ENCODE assay signal across 19 mouse cellular contexts in genomic region chr10:81165118-81165517, GRCm38 (mm10). TPM values are rescaled to one million over a fixed set of nuclear protein-coding genes. Genes with fewer than 3 reads are reported as not detected.
DNase-seq lines count a peak whose midpoint lies in the region; ATAC-seq and TF ChIP-seq lines count a peak whose summit lies in the region.
"Had no signal": no experiment of that assay in that cellular context is flagged by ENCODE, and none has a peak within 500 bp of the region (broad histone marks: within the 10 kb centered on the region; RNA-seq: fewer than 3 reads in every experiment).

No protein-coding gene starts in this region.

- H3K4me3 ChIP-seq in hindbrain, embryonic 13.5 days, result no peak overlapping the region
- no peak overlapping the region for H3K4me3 ChIP-seq in hindbrain, embryonic 12.5 days
- H3K4me3 ChIP-seq in myocyte, result no peak overlapping the region
- H3K4me3 ChIP-seq: limb, embryonic 12.5 days; lung, embryonic 15.5 days; midbrain, embryonic 12.5 days had no signal

- ATAC-seq in hindbrain, embryonic 13.5 days (ENCODE audit: low FRiP score), result no peak
- ATAC-seq in hindbrain, embryonic 12.5 days (ENCODE audit: low FRiP score), result no peak
- no peak for ATAC-seq in erythroid progenitor cell, adult 5-6 weeks (replicated peaks; ENCODE audit: low FRiP score, poor library complexity, severe bottlenecking)
- ATAC-seq: hindbrain, embryonic 16.5 days had no signal

- peaks cover 45% of the 10 kb centered on the region for H3K36me3 ChIP-seq in hindbrain, embryonic 13.5 days
- peaks cover 36% of the 10 kb centered on the region for H3K36me3 ChIP-seq in hindbrain, embryonic 12.5 days
- H3K36me3 ChIP-seq in myocyte (ENCODE audit: control insufficient read depth, insufficient read depth), result no peaks in the 10 kb centered on the region

- peak overlapping the region; percentile 39; the same call in 1 of the 2 replicates for H3K9ac ChIP-seq in hindbrain, embryonic 13.5 days
- no peak overlapping the region for H3K9ac ChIP-seq in hindbrain, embryonic 12.5 days
- H3K9ac ChIP-seq: lung, embryonic 15.5 days; midbrain, embryonic 12.5 days had no signal

- TF ChIP-seq POLR2A in myocyte (IDR thresholded peaks at IDR 0.05; ENCODE audit: insufficient read length, low read depth), result no peak

- peak; percentile 67 for DNase-seq in lung, postnatal 36 days
- no peak for DNase-seq in lung, postnatal 14 days
- DNase-seq in cerebellum, adult 9-11 months, result peak; percentile 87
- DNase-seq: adrenal gland, postnatal 25 days; gastrocnemius, postnatal 10 days; heart, postnatal 10 days; kidney, adult 8-10 months; thymus, postnatal 36 days had no signal

- H3ac ChIP-seq in myocyte (ENCODE audit: control insufficient read depth, insufficient read length), result no peak overlapping the region

- H3K27ac ChIP-seq in hindbrain, embryonic 13.5 days, result no peak overlapping the region
- no peak overlapping the region for H3K27ac ChIP-seq in hindbrain, embryonic 12.5 days
- H3K27ac ChIP-seq: limb, embryonic 12.5 days; lung, embryonic 15.5 days; midbrain, embryonic 12.5 days had no signal

- no peaks in the 10 kb centered on the region for H3K9me3 ChIP-seq in hindbrain, embryonic 13.5 days
- H3K9me3 ChIP-seq in hindbrain, embryonic 12.5 days (replicated peaks), result no peaks in the 10 kb centered on the region
- H3K9me3 ChIP-seq: limb, embryonic 12.5 days; lung, embryonic 15.5 days; midbrain, embryonic 12.5 days had no signal

- H3K27me3 ChIP-seq in hindbrain, embryonic 13.5 days, result no peaks in the 10 kb centered on the region
- no peaks in the 10 kb centered on the region for H3K27me3 ChIP-seq in hindbrain, embryonic 12.5 days
- no peaks in the 10 kb centered on the region for H3K27me3 ChIP-seq in myocyte (ENCODE audit: control insufficient read depth, insufficient read depth, insufficient read length)
- H3K27me3 ChIP-seq: limb, embryonic 12.5 days; lung, embryonic 15.5 days; midbrain, embryonic 12.5 days had no signal

- peaks cover 59% of the 10 kb centered on the region for H3K79me2 ChIP-seq in myocyte (ENCODE audit: control insufficient read depth, insufficient read depth)

- 83% methylated on average over 8 of the region's 8 CpGs for WGBS in hindbrain, embryonic 13.5 days
- 81% methylated on average over 8 of the region's 8 CpGs for WGBS in hindbrain, embryonic 12.5 days

- no peak overlapping the region for H3K4me2 ChIP-seq in hindbrain, embryonic 13.5 days
- H3K4me2 ChIP-seq in hindbrain, embryonic 12.5 days (replicated peaks), result no peak overlapping the region
- H3K4me2 ChIP-seq in myocyte (ENCODE audit: low read depth), result no peak overlapping the region
- H3K4me2 ChIP-seq: limb, embryonic 12.5 days; lung, embryonic 15.5 days; midbrain, embryonic 12.5 days had no signal

- H3K4me1 ChIP-seq in hindbrain, embryonic 13.5 days (replicated peaks), result peaks cover 59% of the 10 kb centered on the region
- peaks cover 32% of the 10 kb centered on the region for H3K4me1 ChIP-seq in hindbrain, embryonic 12.5 days

TF ChIP-seq in myocyte, 11 proteins besides CTCF, POLR2A, EP300 and RAD21:
- TF ChIP-seq MYOD1 (IDR thresholded peaks at IDR 0.05; ENCODE audit: control insufficient read depth in 1 of 3, insufficient read length in 2 of 3, low read depth in 2 of 3) (peak in 2 of 3 experiments; percentile 64 to 74), MYOG (IDR thresholded peaks at IDR 0.05; ENCODE audit: control insufficient read depth in 1 of 3, insufficient read depth in 1 of 3, insufficient read length in 2 of 3, low read depth in 2 of 3) (peak; percentile 8 to 87 (median 80)), POLR2AphosphoS2 (IDR thresholded peaks at IDR 0.05; ENCODE audit: insufficient read length, low read depth) (no peak)
TF ChIP-seq in myocyte: peak in this region for 2.

RNA-seq across cellular contexts. Expression of gene Pias4, which starts 2.6 kb away (rescaled TPM):
- polyA plus RNA-seq in hindbrain, embryonic 13.5 days (2015; fragmentation: Nextera tagmentation; extraction: Ambion mirVana), result 58.4 and 62.3 TPM in 2 replicates
- 56.7 and 59.2 TPM in 2 replicates for polyA plus RNA-seq in hindbrain, embryonic 12.5 days (2016; fragmentation: Nextera tagmentation; extraction: Ambion mirVana)
- polyA plus RNA-seq in myocyte (2012; fragmentation: generic; extraction: Trizol), result 43.2 TPM
- 24.1 and 27.2 TPM in 2 replicates for total RNA-seq in erythroid progenitor cell, adult 5-6 weeks (2015; ENCODE audit: low replicate concordance)
- total RNA-seq in erythroid progenitor cell, adult 5-6 weeks (2017; ENCODE audit: low replicate concordance), result 15.3 and 46.0 TPM in 2 replicates

RNA-seq across cellular contexts. Expression of gene Eef2, which starts 11.3 kb away (rescaled TPM):
- polyA plus RNA-seq in hindbrain, embryonic 13.5 days (2015; fragmentation: Nextera tagmentation; extraction: Ambion mirVana), result 561 and 576 TPM in 2 replicates
- 539 TPM in 2 replicates for polyA plus RNA-seq in hindbrain, embryonic 12.5 days (2016; fragmentation: Nextera tagmentation; extraction: Ambion mirVana)
- polyA plus RNA-seq in myocyte (2012; fragmentation: generic; extraction: Trizol), result 3,891 TPM
- 267 and 296 TPM in 2 replicates for total RNA-seq in erythroid progenitor cell, adult 5-6 weeks (2015; ENCODE audit: low replicate concordance)
- 399 and 622 TPM in 2 replicates for total RNA-seq in erythroid progenitor cell, adult 5-6 weeks (2017; ENCODE audit: low replicate concordance)

RNA-seq across cellular contexts. Expression of gene Dapk3, which starts 17.7 kb away (rescaled TPM):
- 59.1 and 61.7 TPM in 2 replicates for polyA plus RNA-seq in hindbrain, embryonic 13.5 days (2015; fragmentation: Nextera tagmentation; extraction: Ambion mirVana)
- polyA plus RNA-seq in hindbrain, embryonic 12.5 days (2016; fragmentation: Nextera tagmentation; extraction: Ambion mirVana), result 86.4 and 94.5 TPM in 2 replicates
- polyA plus RNA-seq in myocyte (2012; fragmentation: generic; extraction: Trizol), result 120 TPM
- 5.0 and 5.4 TPM in 2 replicates for total RNA-seq in erythroid progenitor cell, adult 5-6 weeks (2015; ENCODE audit: low replicate concordance)
- 6.4 and 9.4 TPM in 2 replicates for total RNA-seq in erythroid progenitor cell, adult 5-6 weeks (2017; ENCODE audit: low replicate concordance)

RNA-seq across cellular contexts. Expression of gene 4930442H23Rik, which starts 18.5 kb away (rescaled TPM):
- 0.13 and 0.26 TPM in 2 replicates for polyA plus RNA-seq in hindbrain, embryonic 13.5 days (2015; fragmentation: Nextera tagmentation; extraction: Ambion mirVana)
- polyA plus RNA-seq in hindbrain, embryonic 12.5 days (2016; fragmentation: Nextera tagmentation; extraction: Ambion mirVana), result not detected in 2 replicates
- polyA plus RNA-seq in myocyte (2012; fragmentation: generic; extraction: Trizol), result 0.12 TPM
- total RNA-seq in erythroid progenitor cell, adult 5-6 weeks (2015; ENCODE audit: low replicate concordance), result not detected in 2 replicates
- total RNA-seq in erythroid progenitor cell, adult 5-6 weeks (2017; ENCODE audit: low replicate concordance), result not detected in 2 replicates
- total RNA-seq: adrenal gland, postnatal 25 days; gastrocnemius, postnatal 10 days; heart, adult 8-10 months; heart, postnatal 10 days; layer of hippocampus, adult 18-20 months had no signal
- polyA plus RNA-seq: erythroblast, embryonic 14.5 days; hindbrain, embryonic 16.5 days; limb, embryonic 12.5 days; midbrain, embryonic 12.5 days had no signal

RNA-seq across cellular contexts. Expression of gene Zbtb7a, which starts 30.1 kb away (rescaled TPM):
- polyA plus RNA-seq in hindbrain, embryonic 13.5 days (2015; fragmentation: Nextera tagmentation; extraction: Ambion mirVana), result 13.2 and 13.5 TPM in 2 replicates
- 17.7 and 18.2 TPM in 2 replicates for polyA plus RNA-seq in hindbrain, embryonic 12.5 days (2016; fragmentation: Nextera tagmentation; extraction: Ambion mirVana)
- 26.1 TPM for polyA plus RNA-seq in myocyte (2012; fragmentation: generic; extraction: Trizol)
- total RNA-seq in erythroid progenitor cell, adult 5-6 weeks (2015; ENCODE audit: low replicate concordance), result 31.7 and 33.1 TPM in 2 replicates
- total RNA-seq in erythroid progenitor cell, adult 5-6 weeks (2017; ENCODE audit: low replicate concordance), result 23.1 and 33.2 TPM in 2 replicates
